Mouse (Mus musculus): ENCODE data around the gene Zfp366. TPM values are rescaled to one million over a fixed set of nuclear protein-coding genes. Genes with fewer than 3 reads are reported as not detected.
A peak's percentile ranks its signal among the peaks of the same experiment; 100 is the strongest.

Zfp366 gene
- polyA plus RNA-seq, 1 experiment from 2014 or later = 0.55 TPM

DNA sequence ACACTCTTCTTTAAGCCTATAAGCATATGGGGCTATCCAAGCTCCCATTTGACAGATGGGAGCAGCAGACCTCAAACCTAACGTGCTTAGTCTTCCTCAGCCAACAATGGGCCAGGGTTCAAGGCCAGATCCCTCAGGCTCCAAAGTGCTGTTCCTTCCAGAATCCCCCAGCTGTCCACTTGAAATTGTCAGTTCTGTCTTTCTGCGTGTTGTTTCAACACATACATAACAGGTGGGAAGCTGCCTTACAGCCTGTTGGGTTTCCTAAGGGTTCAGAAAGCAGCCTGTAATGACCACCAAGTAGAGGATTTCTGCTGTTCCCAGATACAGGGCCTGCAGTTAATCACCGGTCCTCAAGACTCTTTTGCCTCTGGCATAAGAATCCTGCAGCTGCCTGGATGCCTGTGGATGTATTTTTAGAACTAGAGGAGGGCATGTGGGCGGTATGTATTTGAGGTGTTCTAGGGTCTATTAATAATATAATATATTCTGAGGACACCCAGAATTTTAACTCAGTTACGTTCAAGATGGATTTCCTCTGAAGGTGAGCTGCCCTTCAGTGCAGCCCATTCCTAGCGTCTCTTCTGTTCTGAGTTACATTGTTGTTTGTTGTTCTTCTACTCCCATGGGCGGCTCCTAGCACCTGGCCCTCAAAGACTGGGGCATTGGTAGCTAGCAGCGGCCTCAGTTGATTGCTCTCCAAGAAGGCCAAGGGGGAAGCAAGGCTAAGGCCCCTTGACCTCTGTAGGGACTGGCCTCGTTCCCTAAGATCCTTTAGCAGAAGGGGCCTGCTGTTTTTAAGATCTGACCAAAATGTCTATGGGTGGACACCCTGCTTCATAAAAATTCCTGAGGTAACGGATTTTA, 41.0 kb downstream of the Zfp366 start:
- DNase-seq (ENCODE audit: low spot score) = no peak

DNA sequence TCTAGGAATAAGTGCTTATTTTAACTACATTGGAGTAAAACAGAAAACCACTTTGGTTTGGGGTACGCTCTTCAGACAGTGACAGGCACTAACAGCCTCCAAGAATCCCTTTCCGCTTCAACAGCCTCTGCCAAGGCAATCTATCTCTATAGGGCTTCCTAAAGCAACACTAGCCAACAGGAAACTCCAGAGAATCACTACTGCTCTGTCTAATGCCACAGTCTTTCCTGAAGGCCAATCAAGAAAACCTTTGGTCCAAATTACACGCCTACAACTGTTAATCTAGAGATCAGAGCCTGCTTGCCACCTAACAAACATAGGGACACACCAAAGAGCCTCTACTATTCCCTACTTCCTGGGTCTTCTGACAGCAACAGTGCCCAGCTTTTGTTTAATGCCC, 42.2 kb downstream of the Zfp366 start:
- DNase-seq (ENCODE audit: low spot score) = no peak

DNA sequence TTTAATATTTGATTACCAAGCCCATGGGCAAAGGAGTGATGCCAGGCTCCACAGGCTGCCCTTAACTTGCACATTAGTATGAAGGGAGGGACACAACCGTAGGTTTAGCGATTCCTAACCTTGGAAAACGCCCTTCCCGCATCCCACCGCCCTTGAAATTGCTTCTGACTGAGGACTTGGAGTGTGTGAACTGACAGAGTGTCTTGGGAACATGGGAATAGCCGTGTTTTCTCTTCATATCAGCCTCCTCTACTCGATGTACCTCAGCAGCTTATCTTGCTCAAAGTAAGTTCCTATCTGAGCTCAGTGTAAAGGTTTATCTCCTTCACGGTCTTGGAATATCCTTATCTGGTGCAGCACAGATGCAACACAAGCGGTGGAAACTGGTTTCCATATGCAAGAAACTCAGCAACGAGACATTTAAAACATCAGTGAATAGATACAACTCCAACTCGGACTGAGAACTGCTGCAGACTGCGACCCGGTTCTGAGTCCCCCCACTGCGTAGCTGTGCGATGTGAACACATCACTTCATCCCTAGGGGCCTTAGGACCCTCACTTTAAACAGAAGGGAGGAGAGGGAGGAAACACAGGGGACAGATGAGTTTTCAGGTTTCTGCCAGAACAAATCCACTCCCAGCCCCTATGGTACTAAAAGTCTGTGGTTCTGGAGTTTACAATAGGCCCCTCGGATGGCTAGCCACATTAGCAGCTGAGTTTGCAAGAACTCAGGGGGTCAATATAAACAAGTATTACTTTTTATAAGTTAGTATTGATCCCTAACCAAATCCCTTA, 43.0 kb downstream of the Zfp366 start:
- DNase-seq (ENCODE audit: low spot score) = no peak

DNA sequence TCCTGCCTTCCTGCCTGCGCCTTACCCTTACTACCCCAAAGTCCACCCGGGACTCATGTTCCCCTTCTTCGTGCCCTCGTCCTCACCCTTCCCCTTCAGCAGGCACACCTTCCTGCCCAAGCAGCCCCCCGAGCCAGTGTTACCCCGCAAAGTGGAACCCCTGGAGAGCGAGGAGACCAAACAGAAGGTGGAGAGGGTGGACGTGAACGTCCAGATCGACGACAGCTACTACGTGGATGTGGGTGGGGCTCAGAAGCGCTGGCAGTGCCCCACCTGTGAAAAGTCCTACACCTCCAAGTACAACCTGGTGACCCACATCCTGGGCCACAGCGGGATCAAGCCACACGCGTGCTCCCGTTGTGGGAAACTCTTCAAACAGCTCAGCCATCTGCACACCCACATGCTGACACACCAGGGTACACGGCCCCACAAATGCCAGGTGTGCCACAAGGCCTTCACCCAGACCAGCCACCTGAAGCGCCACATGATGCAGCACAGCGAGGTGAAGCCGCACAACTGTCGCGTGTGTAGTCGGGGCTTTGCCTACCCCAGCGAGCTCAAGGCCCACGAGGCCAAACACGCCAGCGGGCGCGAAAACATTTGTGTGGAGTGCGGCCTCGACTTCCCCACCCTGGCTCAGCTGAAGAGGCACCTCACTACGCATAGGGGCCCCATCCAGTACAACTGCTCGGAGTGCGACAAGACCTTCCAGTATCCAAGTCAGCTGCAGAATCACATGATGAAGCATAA, 44.4 kb downstream of the Zfp366 start:
- DNase-seq (ENCODE audit: low spot score) = no peak

DNA sequence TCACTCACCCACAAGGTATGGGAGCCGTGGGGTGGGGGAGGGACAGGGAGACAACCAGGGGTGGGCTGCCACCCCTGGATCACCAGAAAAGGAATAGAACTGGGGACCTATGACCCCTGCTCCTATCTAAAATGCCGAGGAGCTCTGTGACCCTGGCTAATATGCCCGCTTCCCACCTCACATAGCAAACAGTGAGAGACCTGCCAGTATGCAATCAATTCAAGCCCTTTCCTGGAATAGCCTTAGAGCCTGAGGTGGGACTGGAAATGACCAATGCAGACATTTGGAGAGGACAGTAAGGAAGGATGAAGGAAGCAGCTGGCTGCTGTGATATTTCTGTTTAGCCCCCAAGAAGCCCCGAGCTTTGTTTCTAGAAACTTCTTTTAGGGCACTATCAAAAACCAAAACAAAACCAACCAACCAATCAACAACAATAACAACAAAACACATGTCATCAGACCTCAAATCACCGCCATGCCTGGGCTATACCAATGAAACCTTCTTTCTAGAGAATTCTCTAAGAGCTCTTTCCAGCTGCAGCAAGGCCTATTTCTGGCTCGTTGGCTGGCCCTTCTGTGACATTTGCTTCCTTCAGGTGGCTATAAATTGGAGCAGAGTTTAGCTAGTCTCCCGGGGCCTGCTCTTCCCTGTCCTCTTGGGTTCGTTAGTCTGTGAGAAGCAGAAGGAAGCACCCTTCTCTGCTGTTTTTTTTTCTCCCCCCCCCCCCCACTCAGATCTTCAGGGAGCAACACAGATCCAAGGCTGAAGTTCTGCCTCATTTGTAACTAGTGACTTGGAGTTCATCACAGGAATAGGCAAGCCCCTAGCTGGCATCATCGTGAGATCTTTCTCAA, 45.2 kb downstream of the Zfp366 start:
- no peak for DNase-seq (ENCODE audit: low spot score)

DNA sequence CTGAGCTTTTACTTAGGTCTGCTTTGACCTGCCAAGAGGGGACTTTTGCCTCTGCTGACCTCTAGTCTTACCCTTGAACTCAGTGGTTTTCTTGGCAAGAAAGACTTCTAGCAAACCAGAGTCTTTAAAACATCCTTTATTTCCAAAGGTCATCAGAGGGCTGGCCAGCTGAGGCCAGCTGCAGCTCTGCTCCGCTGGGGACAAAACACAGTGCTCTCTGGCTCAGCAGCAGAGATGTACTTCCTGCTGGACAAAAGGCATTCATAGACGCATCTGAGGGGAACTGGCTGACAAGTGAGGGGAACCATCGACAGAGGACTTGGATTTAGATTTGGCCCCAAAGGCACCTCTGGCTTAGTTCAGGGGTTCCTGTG, 45.9 kb downstream of the Zfp366 start:
- no peak for DNase-seq (ENCODE audit: low spot score)

DNA sequence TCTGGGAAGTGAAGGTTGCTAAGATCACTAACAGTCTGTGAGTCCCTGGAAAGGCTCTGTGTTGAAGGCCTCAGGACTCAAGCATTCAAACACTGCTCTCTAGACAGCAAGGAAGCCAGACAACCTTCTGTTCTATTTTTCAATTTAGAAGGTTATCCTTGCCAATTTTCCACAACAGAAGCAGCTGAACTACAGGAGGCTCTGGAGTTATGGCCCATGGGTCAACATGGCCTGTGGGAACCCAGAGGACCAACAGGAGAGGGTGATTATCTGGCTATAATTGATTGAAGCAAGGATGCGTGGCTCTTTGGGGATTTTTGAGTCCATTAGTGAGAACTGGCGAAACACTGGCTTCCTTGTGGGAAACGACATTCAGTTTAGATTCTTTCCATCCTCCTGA, 48.7 kb downstream of the Zfp366 start:
- no peak for DNase-seq (ENCODE audit: low spot score)

DNA sequence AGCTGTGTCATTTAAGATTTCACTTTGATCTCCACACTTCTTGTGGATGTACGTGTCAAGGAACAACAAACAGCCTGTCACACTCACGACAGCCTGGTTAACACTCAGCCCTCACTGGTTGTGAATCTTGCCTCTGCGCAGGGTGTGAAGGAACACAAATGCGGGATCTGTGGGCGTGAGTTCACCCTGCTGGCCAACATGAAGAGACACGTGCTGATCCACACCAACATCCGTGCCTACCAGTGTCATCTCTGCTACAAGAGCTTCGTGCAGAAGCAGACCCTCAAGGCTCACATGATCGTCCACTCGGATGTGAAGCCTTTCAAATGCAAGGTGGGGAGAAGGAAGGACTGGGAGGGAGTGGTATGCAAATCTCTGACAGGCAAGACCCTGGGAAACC, 49.3 kb downstream of the Zfp366 start:
- no peak for DNase-seq (ENCODE audit: low spot score)

DNA sequence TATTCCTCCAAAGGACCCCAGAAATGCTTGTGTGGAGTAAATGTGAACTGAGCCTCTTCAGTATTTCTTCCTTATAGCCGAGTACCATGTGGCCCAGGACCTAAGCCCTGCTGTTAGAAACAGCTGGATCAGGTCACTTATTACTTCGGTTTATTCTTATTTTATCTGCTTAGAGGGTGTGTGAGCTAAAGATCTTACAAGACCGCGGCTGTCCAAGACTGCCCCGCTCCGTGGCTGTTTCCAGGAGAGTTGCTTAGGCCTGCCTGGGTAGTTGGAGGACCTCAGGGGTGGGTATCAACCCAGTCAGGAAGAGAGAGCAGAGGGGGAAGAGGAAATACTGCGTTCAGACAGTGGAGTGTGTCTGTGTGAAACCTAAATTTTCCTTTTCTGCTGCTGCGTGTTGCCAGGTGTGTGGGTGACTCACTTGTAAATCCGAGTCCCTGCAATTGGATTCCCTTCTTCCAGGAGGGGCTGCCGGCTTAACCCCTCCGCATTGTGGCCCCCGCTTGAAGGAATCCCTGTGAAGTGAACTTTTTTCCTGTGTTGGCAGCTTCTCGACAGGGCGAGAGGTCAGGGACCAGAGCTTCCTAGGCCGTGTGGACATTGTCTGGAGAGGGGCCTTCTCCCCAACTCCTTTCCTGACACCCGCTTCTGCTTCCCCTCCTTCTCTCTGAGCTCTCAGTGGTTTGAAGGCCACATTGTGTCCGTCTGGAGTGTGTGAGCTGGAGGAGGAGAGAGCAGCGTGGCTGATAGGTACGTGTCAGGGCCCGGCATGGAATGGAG, 51.0 kb downstream of the Zfp366 start:
- no peak for DNase-seq (ENCODE audit: low spot score)

DNA sequence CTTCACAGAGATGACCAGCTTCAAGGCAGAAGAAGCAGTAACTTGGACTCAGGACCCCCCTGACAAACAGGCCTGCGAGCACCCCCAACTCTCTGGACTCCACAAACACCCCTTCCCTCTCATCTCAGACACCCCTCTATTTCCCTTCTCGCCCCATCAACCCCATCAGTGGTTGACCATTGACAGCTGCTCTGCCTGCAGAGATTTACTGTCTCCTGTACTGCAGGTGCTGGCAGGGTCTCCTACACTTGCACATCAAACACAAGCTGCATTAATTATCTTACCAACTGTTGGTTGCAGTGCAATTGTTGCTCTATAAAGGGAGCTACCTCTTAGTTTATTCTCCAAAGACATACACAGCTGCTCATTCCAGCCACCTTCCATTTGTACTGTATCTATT, 51.6 kb downstream of the Zfp366 start:
- no peak for DNase-seq (ENCODE audit: low spot score)

DNA sequence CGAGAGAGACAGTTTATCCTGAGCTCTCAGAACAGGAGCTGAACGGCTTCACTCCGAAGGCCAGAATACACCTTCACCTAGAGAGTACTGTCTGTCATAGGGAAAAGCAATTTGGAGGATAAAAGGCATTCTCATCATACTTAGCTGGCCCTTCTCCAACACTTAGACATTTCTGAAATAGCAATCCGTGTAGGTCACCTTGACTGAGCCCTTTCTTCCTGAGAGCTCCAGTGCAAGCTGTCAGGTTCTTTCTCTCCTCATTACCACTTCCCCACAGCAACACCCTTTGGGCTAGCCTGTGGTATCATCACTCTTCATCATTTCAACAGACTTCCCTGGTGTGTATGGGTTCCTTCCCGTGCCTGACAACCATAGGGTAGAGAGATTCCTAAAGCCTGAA, 52.5 kb downstream of the Zfp366 start:
- no peak for DNase-seq (ENCODE audit: low spot score)

DNA sequence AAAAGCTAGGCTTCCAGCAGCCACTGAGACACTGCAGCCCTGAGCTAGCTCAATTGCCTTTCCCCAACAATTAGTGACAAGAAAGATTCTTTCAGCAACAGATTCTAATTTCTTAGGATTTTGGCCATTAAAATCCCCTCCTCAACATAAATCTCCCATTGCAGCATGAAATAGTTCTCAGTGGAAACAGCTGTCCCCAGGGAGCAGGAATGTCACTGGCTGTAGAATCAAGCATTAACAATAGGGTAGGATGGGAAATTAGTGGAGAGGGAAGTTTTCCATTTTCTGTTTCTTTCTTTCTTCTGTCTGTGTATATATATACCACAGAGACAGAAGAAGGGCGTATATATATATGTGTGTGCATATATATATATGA, 53.2 kb downstream of the Zfp366 start:
- DNase-seq (ENCODE audit: low spot score) = no peak

DNA sequence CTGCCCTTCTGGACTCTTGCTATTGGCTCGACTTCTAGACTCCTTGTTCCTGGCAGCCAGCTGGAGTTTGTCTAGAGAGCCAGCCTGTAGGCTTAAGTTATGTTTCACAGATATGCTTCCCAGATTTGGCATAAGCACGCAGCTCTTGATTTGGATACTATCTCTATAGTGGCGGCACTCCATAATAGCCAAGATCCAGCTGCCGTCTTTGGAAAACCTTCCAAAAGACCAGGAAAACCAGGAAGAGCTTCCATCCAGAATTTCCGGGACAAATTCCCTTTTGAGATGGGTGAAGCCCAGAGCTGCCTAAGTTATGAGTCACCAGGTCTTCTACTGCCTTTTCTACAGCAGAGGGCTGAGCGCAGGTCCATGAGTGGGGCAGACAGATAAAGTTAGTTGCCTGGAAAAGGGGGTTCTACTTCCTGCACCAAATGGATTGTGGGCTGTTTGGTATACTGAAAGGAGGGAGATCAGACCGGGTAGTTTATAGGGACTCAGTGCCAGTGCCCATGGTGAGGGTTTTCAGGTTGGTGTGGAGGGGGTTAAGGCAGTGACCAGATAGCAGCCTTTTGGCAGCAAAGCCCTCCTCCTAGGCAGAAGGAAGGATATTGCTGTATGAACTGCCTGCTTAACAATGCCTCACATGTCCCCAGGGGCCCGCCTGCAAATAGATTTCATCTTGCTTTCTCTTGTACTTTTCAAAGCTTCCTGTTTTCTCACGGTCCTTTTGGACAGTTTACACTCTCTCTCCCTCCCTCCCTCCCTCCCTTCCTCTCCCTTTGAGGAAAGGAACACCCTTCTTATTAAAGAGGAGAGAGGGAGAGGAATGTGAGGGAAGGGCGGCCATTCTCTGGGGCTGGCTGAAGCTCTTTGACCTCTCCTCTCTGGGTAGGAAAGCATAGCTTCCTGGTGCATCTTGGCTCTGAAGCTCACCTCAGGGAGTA, 53.9 kb downstream of the Zfp366 start:
- no peak for DNase-seq (ENCODE audit: low spot score)

DNA sequence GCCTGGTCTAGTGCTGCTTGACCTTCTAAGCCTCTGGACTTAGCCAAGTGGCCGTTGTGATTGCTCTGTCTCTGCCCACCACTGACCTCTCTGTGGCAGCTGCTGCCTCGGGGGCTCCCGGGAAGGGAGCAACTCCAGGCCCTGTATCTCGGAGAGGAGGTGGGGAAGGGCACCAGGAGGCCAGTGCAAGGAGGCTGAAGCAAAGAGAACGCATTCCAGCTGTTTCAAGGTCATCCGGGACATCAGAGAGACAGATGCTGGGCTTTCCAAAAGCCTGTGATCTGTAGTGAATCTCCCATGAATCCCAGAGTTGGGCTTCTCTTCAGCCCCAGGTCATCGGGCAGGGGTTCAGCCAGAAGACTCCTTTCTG, 54.5 kb downstream of the Zfp366 start:
- no peak for DNase-seq (ENCODE audit: low spot score)

DNA sequence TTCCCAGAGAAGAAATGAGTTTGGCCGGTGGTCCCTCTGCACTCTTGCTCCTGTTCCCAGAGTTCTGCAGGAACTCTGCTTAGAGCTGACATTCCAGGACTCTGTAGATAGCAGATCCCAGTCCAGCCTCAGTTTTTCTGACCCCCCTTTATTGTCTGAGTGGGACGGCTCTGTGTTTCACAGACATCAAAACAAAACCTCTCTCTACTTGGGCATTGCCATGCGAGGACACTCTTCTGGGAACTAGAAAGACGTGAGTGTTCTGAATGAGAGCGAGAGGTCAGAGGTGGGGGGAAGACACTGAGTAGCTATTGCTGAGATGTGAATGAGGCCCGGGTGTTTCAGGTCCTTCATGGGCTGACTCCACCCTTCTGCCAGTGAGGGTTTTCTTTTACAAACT, 55.1 kb downstream of the Zfp366 start:
- no peak for DNase-seq (ENCODE audit: low spot score)

DNA sequence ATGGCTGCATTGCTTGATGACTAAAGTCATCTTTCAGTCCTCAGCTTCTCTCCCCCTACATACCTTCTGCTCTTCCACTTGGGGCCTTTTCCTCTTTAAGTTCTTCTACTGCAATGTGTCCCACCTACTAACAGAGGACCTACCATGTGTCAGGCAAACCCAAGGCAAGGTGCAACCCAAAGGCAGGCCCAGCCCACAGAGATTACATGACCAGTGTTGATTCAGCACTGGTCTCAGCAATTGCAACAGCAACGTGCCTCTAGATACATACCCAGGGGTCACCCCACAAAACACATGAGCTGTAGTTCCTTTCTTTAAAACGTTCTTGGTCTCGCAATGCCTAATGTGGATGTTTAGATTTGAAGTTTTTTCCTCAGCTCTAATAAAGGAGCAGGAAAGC, 57.4 kb downstream of the Zfp366 start:
- no peak for DNase-seq (ENCODE audit: low spot score)

DNA sequence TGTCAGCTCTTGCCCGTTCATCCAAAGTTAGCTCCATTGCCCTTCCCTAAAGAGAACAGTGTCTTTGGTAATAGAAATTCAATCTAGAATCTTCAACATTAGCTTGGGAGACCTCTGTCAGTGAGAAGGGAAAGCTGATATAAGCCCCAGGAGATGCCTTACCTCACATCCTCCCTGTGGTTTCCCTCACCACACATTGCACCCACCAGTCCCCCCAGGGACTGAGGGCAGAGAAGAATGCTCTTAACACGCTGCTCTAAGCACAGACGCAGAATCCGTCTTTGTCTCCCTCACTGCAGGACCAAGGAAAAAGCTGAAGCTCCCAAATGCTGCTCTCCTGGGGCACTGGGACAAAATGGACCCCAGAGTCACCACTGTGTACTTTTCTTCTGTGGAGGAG, 58.3 kb downstream of the Zfp366 start:
- DNase-seq (ENCODE audit: low spot score) = peak; percentile 18

DNA sequence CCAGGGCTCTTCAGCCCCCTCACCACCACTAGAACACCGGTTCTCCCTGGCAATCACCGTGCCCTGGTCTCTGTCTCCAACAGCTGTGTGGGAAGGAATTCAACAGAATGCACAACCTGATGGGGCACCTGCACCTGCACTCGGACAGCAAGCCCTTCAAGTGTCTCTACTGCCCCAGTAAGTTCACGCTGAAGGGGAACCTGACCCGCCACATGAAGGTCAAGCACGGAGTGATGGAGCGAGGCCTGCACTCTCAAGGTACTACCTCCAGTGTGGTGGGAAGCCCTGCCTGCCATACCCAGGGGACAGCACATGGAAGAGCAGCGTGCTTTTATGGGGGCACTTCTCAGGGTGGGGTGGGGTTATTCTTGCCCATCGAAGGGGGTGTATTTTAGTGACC, 59.2 kb downstream of the Zfp366 start:
- DNase-seq (ENCODE audit: low spot score) = no peak

DNA sequence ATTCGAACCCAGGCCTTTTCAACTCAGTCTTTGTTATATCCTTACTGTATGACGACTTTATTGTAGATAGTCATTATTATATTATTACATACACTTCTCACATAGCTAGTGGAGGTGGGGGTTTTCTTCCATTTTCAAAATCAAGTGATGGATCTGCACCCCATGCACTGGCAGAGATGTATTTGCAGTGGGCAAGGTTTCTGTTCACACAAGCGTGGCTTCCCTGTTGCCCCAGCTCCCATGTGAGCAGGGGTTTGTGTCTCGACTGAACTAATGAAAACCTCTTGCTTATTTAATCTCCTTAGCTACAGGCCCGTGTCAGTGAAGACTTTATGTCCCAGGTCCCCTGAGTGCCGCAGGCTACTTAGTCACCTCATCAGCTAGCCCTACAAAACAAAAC, 59.8 kb downstream of the Zfp366 start:
- no peak for DNase-seq (ENCODE audit: low spot score)
